Mouse (Mus musculus): ENCODE measurements at regions not wholly inside any gene's neighbourhood (a gene's known extent, or its start where the extent isn't known, plus 50 kb on each side); places are given as distances from the start of the nearest gene placed in this dataset.

DNA sequence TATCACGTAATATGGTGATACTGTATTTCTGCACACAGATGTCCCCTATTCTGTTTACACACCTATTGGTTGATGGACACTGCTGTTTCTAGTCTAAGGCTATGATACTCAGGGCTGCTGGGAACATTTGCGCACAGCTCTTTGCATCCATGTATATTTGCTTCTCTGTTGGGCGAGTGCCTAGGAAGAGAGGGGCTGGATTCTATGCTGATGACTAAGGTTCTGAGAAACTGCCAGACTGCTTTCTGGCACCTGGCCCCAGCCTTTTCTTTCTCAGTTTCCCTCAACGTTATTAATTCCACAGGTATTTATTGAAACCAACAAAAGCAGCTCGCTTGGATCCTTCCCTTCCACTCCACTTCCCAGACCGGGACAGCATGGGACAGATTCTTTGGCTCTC lies 142.2 kb upstream of the Rybp start:
- DNase-seq: no peak
- intact Hi-C loops (cut with DNase I): no loop called here

DNA sequence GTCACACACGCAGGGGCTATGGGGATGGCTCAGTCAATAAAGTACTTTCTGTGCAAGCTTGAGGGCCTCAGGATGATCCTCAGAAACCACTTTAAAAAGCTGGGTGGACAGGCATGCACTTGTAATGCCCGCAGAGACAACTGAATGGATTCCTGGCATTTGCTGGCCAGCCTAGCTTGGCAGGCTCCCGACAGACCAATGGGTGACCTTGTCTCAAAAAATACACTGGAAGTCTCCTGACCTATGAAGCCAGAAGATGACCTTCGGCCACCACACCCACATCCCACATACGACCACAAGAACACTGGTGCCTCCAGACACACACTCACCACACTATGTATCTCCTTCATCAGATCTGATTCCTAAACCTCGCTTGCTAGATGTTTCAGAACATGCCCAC lies 141.5 kb upstream of the Rybp start:
- intact Hi-C loops (cut with DNase I): no loop called here
- DNase-seq: no peak

GRCm38 (mm10) chr6:100425551-100425950 lies 138.3 kb upstream of the Rybp start:
- intact Hi-C loops (cut with DNase I): no loop called here
- no peak for DNase-seq

DNA sequence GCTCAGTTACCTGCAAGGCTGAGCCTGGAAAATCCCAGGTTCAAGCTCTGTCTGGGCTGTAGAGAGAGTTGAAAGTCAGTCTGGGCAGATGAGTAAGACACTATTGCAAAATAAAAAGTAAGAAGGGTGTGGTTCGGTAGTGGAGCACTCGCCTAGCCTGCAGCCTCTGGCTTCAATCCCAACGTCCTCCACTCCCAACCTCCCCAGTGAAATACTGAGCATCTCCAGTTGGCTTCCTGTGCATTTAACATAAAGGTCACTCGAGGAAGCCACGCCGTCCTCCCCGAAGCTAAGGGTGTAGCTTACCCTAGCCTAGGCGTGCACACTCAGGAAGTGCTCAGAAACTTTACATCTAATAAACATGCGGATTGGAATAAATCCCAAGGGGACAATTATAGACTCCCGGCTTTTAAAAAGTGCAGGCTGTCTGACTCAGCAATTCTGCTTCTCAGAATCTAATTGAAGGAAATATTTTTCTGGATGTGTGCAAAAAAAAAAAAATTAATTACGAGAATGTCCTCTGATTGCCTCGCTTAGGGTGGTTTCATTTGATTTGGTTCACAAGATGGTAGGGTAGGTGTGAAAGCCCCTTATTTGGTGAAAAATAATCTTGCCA lies 137.6 kb upstream of the Rybp start:
- peak in 1 of 2 experiments; percentile 20 for DNase-seq
- intact Hi-C loops (cut with DNase I): no loop called here

DNA sequence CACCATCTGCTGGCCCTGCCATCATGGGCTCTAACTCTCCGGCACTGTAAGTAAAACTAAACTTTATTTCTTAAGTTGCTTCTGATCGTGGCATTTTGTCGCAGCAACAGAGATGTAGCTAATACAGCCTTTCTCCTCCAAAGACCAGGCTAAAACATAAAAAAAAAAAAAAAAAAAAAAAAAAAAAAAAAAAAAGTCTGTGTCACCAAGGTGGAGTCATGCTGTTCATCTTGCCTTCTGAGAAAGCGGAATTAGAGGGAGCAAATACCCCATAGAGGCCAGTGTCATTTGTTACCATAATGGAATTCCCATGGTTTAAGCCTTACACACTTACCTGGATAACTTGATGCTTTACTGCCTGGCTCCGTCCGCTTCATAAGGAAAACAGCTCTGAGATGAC lies 136.9 kb upstream of the Rybp start:
- no peak for DNase-seq
- intact Hi-C loops (cut with DNase I): no loop called here

- intact Hi-C loops (cut with DNase I): no loop called here
- no peak for DNase-seq
Measured at GRCm38 (mm10) chr6:100423636-100424035, 136.4 kb upstream of the Rybp start.

GRCm38 (mm10) chr6:100422603-100423002 lies 135.3 kb upstream of the Rybp start:
- no peak for DNase-seq
- intact Hi-C loops (cut with DNase I): no loop called here

DNA sequence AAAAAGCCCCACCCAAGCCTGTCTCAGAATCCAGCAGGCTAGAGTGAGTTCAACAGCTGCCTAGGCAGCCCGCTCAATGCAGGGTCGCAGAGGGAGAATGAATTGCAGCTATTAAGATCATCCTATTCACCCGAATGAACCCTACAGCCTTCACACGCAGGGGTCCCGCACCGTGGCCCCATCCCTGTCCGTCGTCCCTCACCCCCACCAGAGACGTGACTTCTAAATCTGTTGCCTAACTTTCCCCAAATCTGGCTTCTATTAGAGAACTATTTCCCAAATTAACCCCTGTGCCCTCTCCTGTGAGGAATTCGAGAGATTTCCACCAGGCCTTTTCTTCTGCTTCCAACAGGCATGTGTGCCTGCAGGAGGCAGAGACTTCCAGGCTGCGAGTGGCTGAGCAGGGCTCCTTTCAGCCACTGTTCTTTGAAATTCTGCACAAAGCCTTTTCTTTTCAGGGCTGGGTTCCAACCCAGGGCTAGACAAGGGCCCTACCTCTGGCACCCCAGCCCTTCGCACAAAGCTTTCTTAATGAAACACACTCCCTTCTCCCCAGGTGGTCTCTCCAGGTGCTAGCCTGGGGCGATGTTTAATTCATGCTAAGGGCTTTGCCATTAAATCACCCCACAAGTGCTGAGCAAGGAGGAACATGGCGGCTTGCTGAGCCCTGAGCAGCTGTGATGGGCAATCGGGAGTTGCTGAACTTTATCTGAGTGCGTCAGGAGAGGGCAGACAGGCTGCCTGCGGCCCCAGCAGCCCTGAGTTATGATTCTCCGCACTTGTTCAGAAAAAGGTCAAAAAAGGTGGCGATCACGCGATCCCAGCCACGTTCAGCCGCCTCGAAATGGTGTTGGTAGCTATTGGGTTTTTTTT lies 134.7 kb upstream of the Rybp start:
- intact Hi-C loops (cut with DNase I): no loop called here
- DNase-seq: no peak

- no peak for DNase-seq
- intact Hi-C loops (cut with DNase I): no loop called here
Measured at GRCm38 (mm10) chr6:100420602-100421001, 133.3 kb upstream of the Rybp start.

DNA sequence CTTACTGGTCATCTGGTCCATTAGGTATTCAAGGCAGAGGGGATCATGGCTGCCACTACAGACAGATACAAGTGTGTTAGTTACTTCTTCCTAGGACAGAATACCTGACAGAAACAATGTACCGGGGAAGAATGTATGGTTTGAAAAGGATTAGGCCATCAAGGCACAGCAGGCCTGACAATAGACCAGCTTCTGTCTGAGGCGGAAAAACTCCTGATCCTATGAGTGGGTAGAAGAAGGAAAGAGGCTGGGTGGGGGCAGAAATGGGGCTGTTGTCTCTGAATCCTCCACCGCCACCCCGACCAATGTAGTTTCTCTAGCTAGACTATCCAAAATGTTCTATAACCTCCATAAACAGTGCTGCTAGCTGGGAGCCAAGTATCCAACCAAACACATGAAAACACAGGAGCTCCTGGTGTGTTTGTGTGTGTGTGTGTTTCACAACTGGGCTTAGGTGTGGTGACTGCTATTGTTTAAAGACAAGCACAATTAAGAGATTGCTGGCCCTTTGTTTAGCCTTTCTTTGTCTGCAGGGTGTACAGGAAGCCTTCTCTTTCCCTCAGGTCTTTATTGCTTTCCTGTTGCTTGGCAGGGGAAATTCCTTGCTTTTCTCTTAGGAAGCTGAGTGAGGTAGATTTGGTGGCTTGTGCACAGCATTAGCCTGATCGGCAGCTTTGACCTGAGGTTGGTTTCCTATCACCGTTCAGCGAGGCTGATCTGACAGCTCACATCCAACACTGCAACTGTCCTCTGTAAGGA lies 132.7 kb upstream of the Rybp start:
- intact Hi-C loops (cut with DNase I): no loop called here
- DNase-seq: no peak

GRCm38 (mm10) chr6:100416046-100416445 lies 128.8 kb upstream of the Rybp start:
- intact Hi-C loops (cut with DNase I): no loop called here
- DNase-seq: no peak

DNA sequence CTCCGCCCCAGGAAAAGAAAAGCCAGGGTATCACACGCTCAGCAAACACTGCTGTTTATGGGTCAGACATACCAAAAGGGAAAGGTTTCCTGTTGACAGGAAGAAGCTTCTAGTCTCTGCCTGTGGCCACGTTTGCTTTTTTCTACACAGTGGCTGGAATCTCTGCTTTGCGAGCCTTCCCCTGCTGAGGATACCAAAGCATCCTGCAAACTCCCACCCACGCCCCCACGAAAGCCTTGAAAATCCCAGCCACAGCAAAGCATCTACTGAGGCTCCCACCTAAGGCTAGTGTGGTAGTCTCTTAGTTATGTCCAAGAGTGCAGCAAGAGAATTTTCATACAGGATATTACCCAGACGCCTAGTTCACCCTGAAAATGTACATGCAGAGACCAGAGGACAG lies 128.2 kb upstream of the Rybp start:
- intact Hi-C loops (cut with DNase I): no loop called here
- DNase-seq: no peak

GRCm38 (mm10) chr6:100414836-100415235 lies 127.6 kb upstream of the Rybp start:
- intact Hi-C loops (cut with DNase I): no loop called here
- no peak for DNase-seq

DNA sequence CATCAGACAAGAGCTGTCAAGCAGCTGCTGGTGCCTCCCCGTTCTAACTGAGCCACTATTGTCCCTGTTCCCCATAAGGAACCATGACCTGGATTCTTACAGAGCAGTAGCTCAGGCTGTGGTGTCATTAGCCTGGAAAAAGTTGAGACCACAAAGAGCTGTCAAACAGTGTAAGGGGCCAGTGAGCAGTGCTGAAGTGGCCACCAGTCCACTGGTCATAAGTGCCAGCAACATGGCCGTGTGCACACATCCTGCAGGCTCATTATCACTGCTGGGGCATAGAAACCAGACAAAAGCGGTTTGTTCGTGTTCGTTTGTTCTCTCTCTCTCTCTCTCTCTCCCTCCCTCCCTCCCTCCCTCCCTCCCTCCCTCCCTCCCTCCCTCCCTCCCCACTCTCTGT lies 125.2 kb upstream of the Rybp start:
- no peak for DNase-seq
- intact Hi-C loops (cut with DNase I): no loop called here

GRCm38 (mm10) chr6:100411968-100412367 lies 124.7 kb upstream of the Rybp start:
- intact Hi-C loops (cut with DNase I): no loop called here
- no peak for DNase-seq

GRCm38 (mm10) chr6:100410067-100410631 lies 122.9 kb upstream of the Rybp start:
- intact Hi-C loops (cut with DNase I): no loop called here
- DNase-seq: no peak

DNA sequence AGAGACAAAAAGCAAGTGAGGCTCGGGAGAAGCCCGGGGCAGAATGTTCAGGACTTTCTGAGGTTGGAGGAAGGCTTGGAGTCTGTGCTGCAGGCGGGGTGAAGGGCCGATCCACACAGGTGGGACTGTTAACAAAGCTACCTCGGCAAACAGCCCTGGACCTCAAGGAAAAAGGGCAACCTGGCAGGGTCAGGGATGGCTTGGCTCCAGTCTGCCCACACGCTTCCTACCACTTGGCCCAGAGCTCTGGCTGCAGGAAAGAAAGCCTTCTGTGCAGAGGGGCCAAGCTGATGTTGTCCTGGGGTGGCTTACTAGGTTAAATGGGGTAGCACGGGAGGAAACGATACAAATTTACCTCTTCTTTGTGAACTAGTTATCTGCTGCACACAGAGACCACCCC lies 121.5 kb upstream of the Rybp start:
- DNase-seq: no peak
- intact Hi-C loops (cut with DNase I): no loop called here

GRCm38 (mm10) chr6:100406504-100406903 lies 119.2 kb upstream of the Rybp start:
- intact Hi-C loops (cut with DNase I): no loop called here

DNA sequence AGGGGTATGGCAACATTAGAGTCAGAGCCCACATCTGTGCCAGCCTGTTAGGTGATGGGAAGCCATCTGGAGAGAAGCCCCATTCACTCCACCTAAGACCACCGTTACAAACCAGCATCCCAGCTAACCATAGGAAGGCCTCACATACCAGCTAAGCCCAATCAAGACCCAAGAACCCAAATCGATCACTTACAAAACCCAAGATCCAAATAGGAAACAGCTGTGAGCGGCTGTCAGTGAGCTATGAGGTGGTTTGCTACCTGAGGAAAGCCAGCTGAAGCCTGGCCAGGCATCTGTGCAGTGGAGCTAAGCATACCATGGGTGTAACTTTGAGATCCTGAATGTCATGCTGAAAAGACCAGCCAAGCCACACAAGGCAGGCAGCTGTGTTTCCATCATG lies 116.9 kb upstream of the Rybp start:
- intact Hi-C loops (cut with DNase I): no loop called here
- no peak for DNase-seq

More at GRCm38 (mm10) chr6:100406504-100406903, 119.2 kb upstream of the Rybp start:
- DNase-seq: no peak

- no peak for DNase-seq
- intact Hi-C loops (cut with DNase I): no loop called here
Measured at GRCm38 (mm10) chr6:100402716-100403115, 115.4 kb upstream of the Rybp start.

GRCm38 (mm10) chr6:100401728-100402127 lies 114.4 kb upstream of the Rybp start:
- intact Hi-C loops (cut with DNase I): no loop called here
- DNase-seq: no peak
